Mouse (Mus musculus): ENCODE results near the gene Ppp1r12b. TPM values are rescaled to one million over a fixed set of nuclear protein-coding genes. Genes with fewer than 3 reads are reported as not detected.
A peak's percentile ranks its signal among the peaks of the same experiment; 100 is the strongest.

Gene Ppp1r12b
- polyA plus RNA-seq, 1 experiment from 2014 or later, result 8.9 TPM

- 0 out of 2 replicates have a peak, but pooled peaks have one; percentile 30 for ATAC-seq (ENCODE audit: insufficient number of reproducible peaks, low FRiP score, low TSS enrichment, low read depth)
Measured at GRCm38 (mm10) chr1:134771353-134771752, 184.4 kb downstream of the Ppp1r12b start.

DNA sequence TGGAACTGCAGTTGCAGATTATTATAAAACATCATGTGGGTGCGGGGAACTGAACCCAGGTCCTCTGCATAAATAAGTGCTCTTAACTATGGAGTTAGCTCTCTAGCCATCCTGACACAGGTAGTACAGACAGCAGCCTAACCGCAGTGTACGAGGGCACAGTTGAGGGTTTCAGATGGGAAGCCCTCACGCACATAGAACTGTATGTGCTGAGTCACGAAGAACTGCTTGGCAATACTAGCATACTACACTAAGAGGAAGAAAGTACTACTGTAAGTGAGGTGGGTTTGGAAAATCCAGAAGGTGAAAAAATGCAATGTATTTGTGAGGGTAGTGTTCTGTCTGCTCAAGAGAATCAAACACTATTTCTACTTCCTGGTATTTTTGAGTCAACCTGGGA lies 185.4 kb downstream of the Ppp1r12b start:
- H3K27ac ChIP-seq, result no peak overlapping the region
- no peaks in the 10 kb centered on the region for H3K27me3 ChIP-seq
- peaks cover 15% of the 10 kb centered on the region for H3K36me3 ChIP-seq
- H3K9me3 ChIP-seq, result no peaks in the 10 kb centered on the region
- H3K4me3 ChIP-seq, result no peak overlapping the region
- no peak for ATAC-seq (ENCODE audit: insufficient number of reproducible peaks, low FRiP score, low TSS enrichment, low read depth)
- H3K4me1 ChIP-seq, result peaks cover 26% of the 10 kb centered on the region
- no peak overlapping the region for H3K4me2 ChIP-seq
- WGBS, result 97% methylated on average over 5 of the region's 5 CpGs
- no peak overlapping the region for H3K9ac ChIP-seq

More at GRCm38 (mm10) chr1:134771353-134771752, 184.4 kb downstream of the Ppp1r12b start:
- Histone ChIP-seq H3K4me3 (no peak overlapping the region), H3K27me3 (no peaks in the 10 kb centered on the region), H3K36me3 (peaks cover 14% of the 10 kb centered on the region), H3K4me1 (peaks cover 29% of the 10 kb centered on the region), H3K9ac (no peak overlapping the region), H3K4me2 (no peak overlapping the region), H3K9me3 (no peaks in the 10 kb centered on the region), H3K27ac (peak overlapping the region; percentile 73)
- 42% methylated on average over 6 of the region's 6 CpGs for WGBS

- Histone ChIP-seq H3K4me3 (no peak overlapping the region), H3K4me2 (no peak overlapping the region), H3K4me1 (peaks cover 13% of the 10 kb centered on the region), H3K36me3 (peaks cover 12% of the 10 kb centered on the region), H3K27me3 (no peaks in the 10 kb centered on the region), H3K27ac (no peak overlapping the region), H3K9ac (no peak overlapping the region), H3K9me3 (no peaks in the 10 kb centered on the region)
- ATAC-seq (ENCODE audit: insufficient number of reproducible peaks, low FRiP score, low TSS enrichment, low read depth), result no peak
- whole genome bisulfite sequencing, result 72% methylated on average over 4 of the region's 4 CpGs
Measured at GRCm38 (mm10) chr1:134766448-134766847, 189.3 kb downstream of the Ppp1r12b start.

GRCm38 (mm10) chr1:134764831-134765458 lies 190.8 kb downstream of the Ppp1r12b start:
- H3K27ac ChIP-seq, result peak overlapping the region; percentile 58

GRCm38 (mm10) chr1:134763776-134764438 lies 191.8 kb downstream of the Ppp1r12b start:
- no peak for ATAC-seq (ENCODE audit: insufficient number of reproducible peaks, low FRiP score, low TSS enrichment, low read depth)
- WGBS, result 66% methylated on average over 11 of the region's 11 CpGs

More at GRCm38 (mm10) chr1:134764831-134765458, 190.8 kb downstream of the Ppp1r12b start:
- 57% methylated on average over 7 of the region's 7 CpGs for WGBS
- Histone ChIP-seq H3K4me3 (no peak overlapping the region), H3K9me3 (no peaks in the 10 kb centered on the region), H3K36me3 (peaks cover 24% of the 10 kb centered on the region), H3K27me3 (no peaks in the 10 kb centered on the region), H3K4me2 (no peak overlapping the region), H3K4me1 (peaks cover 11% of the 10 kb centered on the region; the same call in 1 of the 2 replicates), H3K9ac (no peak overlapping the region)
- no peak for ATAC-seq (ENCODE audit: insufficient number of reproducible peaks, low FRiP score, low TSS enrichment, low read depth)

GRCm38 (mm10) chr1:134763250-134763649 lies 192.5 kb downstream of the Ppp1r12b start:
- H3K4me3 ChIP-seq, result no peak overlapping the region
- WGBS, result 84% methylated on average over 4 of the region's 4 CpGs
- peaks cover 36% of the 10 kb centered on the region; the same call in 1 of the 2 replicates for H3K36me3 ChIP-seq

More at GRCm38 (mm10) chr1:134763776-134764438, 191.8 kb downstream of the Ppp1r12b start:
- H3K4me1 ChIP-seq, result peaks cover 11% of the 10 kb centered on the region; the same call in 1 of the 2 replicates
- no peak overlapping the region for H3K4me2 ChIP-seq
- no peak overlapping the region for H3K4me3 ChIP-seq
- no peak overlapping the region for H3K9ac ChIP-seq
- H3K27ac ChIP-seq, result 0 out of 2 replicates have a peak overlapping the region, but pooled peaks have one; percentile 7
- no peaks in the 10 kb centered on the region for H3K27me3 ChIP-seq
- H3K36me3 ChIP-seq, result peaks cover 34% of the 10 kb centered on the region
- no peaks in the 10 kb centered on the region for H3K9me3 ChIP-seq

DNA sequence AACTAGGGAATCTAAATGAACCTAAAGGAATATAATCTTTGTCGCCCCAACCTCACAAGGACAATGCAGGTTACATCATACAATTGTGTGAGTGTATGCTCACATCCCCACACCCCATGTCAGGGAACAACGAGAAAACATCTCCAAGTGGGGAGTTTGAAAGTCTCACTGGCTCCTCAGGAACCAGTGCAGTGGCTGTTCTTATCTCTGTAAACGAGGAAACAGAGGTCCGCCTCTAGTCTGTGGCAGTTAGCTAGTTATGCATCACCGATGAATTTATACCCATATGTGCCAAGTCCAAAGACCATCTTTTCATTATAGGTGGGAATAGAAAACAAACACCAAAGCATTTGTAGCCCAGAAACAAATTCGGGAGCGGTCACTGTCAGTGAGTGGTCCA lies 194.2 kb downstream of the Ppp1r12b start:
- Histone ChIP-seq H3K4me1 (peaks cover 13% of the 10 kb centered on the region), H3K27me3 (no peaks in the 10 kb centered on the region), H3K9me3 (no peaks in the 10 kb centered on the region), H3K36me3 (peaks cover 34% of the 10 kb centered on the region; the same call in 1 of the 2 replicates), H3K27ac (no peak overlapping the region), H3K9ac (no peak overlapping the region), H3K4me2 (no peak overlapping the region), H3K4me3 (no peak overlapping the region)
- 87% methylated on average over 7 of the region's 7 CpGs for WGBS
- ATAC-seq (ENCODE audit: insufficient number of reproducible peaks, low FRiP score, low TSS enrichment, low read depth), result no peak

More at GRCm38 (mm10) chr1:134763250-134763649, 192.5 kb downstream of the Ppp1r12b start:
- H3K4me1 ChIP-seq, result peaks cover 11% of the 10 kb centered on the region; the same call in 1 of the 2 replicates
- H3K4me2 ChIP-seq, result no peak overlapping the region
- no peaks in the 10 kb centered on the region for H3K9me3 ChIP-seq
- H3K9ac ChIP-seq, result no peak overlapping the region
- H3K27me3 ChIP-seq, result no peaks in the 10 kb centered on the region
- ATAC-seq (ENCODE audit: insufficient number of reproducible peaks, low FRiP score, low TSS enrichment, low read depth), result no peak
- H3K27ac ChIP-seq, result no peak overlapping the region

DNA sequence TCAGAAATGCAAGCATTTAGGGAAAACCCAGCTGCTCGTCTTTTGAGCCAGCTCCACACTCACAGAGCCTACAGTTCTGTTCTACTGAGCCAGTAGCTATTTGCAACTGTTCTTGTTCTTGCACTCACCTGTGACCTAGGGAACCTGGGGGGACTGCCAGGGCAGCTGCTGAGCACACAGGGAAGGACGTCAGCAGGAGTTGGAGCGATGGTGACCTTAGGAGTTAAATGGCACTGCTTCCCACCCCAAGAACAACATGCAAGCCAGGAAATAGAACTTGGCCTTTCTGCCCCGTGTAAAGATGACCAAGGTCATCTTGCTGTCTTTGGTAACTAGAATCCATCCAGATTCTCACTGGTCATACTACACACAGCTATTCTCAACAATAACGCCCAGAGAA lies 195.1 kb downstream of the Ppp1r12b start:
- Histone ChIP-seq H3K27ac (no peak overlapping the region), H3K27me3 (no peaks in the 10 kb centered on the region), H3K9ac (no peak overlapping the region), H3K36me3 (peaks cover 30% of the 10 kb centered on the region; the same call in 1 of the 2 replicates), H3K4me2 (no peak overlapping the region), H3K4me1 (peaks cover 19% of the 10 kb centered on the region), H3K9me3 (no peaks in the 10 kb centered on the region), H3K4me3 (no peak overlapping the region)
- no peak for ATAC-seq (ENCODE audit: insufficient number of reproducible peaks, low FRiP score, low TSS enrichment, low read depth)
- WGBS, result 78% methylated on average over 5 of the region's 5 CpGs

DNA sequence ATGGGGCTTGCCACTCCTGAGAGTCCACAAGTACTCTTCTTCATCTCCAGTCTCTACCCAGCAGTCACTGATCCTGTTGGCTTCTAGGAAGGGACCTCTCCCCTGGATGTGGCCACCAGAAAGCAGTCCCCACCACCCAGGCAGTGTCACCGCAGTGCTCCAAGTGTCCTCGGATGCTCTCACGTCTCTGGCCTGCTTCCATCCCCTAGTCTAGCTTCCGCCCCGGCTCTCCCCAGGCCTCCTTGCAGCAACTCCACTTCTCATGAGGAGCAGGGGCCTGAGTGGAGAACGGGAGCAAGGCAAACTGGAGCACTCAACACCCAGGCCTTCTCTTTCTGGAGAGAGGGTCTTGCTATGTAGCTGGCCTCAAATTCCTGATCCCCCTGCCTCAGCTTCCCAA lies 196.6 kb downstream of the Ppp1r12b start:
- ATAC-seq (ENCODE audit: insufficient number of reproducible peaks, low FRiP score, low TSS enrichment, low read depth), result no peak
- Histone ChIP-seq H3K27ac (no peak overlapping the region), H3K4me1 (peaks cover 30% of the 10 kb centered on the region), H3K36me3 (peaks cover 30% of the 10 kb centered on the region; the same call in 1 of the 2 replicates), H3K9me3 (no peaks in the 10 kb centered on the region), H3K4me2 (no peak overlapping the region), H3K27me3 (no peaks in the 10 kb centered on the region), H3K4me3 (no peak overlapping the region), H3K9ac (no peak overlapping the region)
- WGBS, result 89% methylated on average over 6 of the region's 6 CpGs

- Histone ChIP-seq H3K27me3 (no peaks in the 10 kb centered on the region), H3K9ac (no peak overlapping the region; the same call in 1 of the 2 replicates), H3K4me2 (no peak overlapping the region), H3K4me1 (peaks cover 49% of the 10 kb centered on the region), H3K4me3 (no peak overlapping the region), H3K36me3 (peaks cover 30% of the 10 kb centered on the region; the same call in 1 of the 2 replicates), H3K27ac (0 out of 2 replicates have a peak overlapping the region, but pooled peaks have one; percentile 59), H3K9me3 (no peaks in the 10 kb centered on the region)
- no peak for ATAC-seq (ENCODE audit: insufficient number of reproducible peaks, low FRiP score, low TSS enrichment, low read depth)
- WGBS, result 69% methylated on average over 3 of the region's 3 CpGs
Measured at GRCm38 (mm10) chr1:134757230-134757629, 198.5 kb downstream of the Ppp1r12b start.

DNA sequence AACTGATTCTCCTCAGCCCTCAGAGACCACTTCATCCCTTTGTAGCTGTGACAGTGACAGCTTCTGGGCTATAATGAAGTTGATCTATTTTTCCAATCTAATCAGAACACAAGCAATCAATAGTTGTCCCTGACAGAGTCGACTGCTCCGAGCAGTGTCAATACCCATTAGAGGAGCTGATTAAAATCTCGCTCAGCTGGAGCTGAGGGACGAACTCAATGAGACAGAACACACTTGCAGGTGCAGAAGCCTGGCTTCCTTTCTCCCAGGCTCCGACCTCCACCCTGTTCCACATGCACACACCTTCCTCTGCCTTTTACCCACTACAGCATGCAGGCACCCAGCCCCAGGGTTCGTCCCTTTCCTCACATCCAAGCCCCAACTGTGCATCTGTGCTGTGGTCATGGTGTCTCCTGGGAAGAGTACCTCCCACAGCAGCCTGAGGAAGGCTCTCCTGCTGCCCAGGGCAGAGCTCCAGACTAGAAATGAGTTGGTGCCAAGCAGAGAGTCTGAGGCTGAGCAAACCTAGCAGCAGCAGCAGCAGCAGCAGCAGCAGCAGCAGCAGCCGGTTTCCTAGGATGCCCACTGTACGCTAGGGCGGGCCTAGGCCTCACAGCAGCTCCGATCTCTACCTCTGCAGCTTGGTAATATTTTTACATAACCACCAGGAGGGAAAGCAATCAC lies 199.4 kb downstream of the Ppp1r12b start:
- H3K36me3 ChIP-seq, result peaks cover 30% of the 10 kb centered on the region; the same call in 1 of the 2 replicates
- H3K9ac ChIP-seq, result no peak overlapping the region
- H3K4me3 ChIP-seq, result no peak overlapping the region
- no peaks in the 10 kb centered on the region for H3K27me3 ChIP-seq
- H3K4me1 ChIP-seq, result peaks cover 50% of the 10 kb centered on the region
- H3K27ac ChIP-seq, result peak overlapping the region; percentile 59; the same call in 1 of the 2 replicates
- no peaks in the 10 kb centered on the region for H3K9me3 ChIP-seq
- no peak for ATAC-seq (ENCODE audit: insufficient number of reproducible peaks, low FRiP score, low TSS enrichment, low read depth)
- 65% methylated on average over 10 of the region's 10 CpGs for WGBS
- no peak overlapping the region for H3K4me2 ChIP-seq
